Comparison of ENCODE assay signal across 14 mouse cellular contexts in genomic region chr8:126776605-126777469, GRCm38 (mm10).
A peak's percentile ranks its signal among the peaks of the same experiment; 100 is the strongest.
DNase-seq lines count a peak whose midpoint lies in the region; ATAC-seq and TF ChIP-seq lines count a peak whose summit lies in the region.
"Had no signal": no experiment of that assay in that cellular context is flagged by ENCODE, and none has a peak within 500 bp of the region (broad histone marks: within the 10 kb centered on the region; RNA-seq: fewer than 3 reads in every experiment).

No protein-coding gene starts in this region.

- no peaks in the 10 kb centered on the region for H3K27me3 ChIP-seq in kidney, embryonic 14.5 days (ENCODE audit: control insufficient read depth, insufficient read depth, low read length)
- no peaks in the 10 kb centered on the region for H3K27me3 ChIP-seq in kidney, embryonic 15.5 days
- no peaks in the 10 kb centered on the region for H3K27me3 ChIP-seq in G1E (ENCODE audit: insufficient read depth, low read length)
- H3K27me3 ChIP-seq: heart, embryonic 12.5 days; lung, embryonic 15.5 days had no signal

- H3K9me3 ChIP-seq in kidney, embryonic 14.5 days (ENCODE audit: control insufficient read depth, low read length), result no peaks in the 10 kb centered on the region
- H3K9me3 ChIP-seq in kidney, embryonic 15.5 days (replicated peaks), result no peaks in the 10 kb centered on the region
- no peaks in the 10 kb centered on the region for H3K9me3 ChIP-seq in G1E (replicated peaks)
- H3K9me3 ChIP-seq: heart, embryonic 12.5 days; lung, embryonic 15.5 days had no signal

- DNase-seq in G1E (ENCODE audit: low spot score), result peak; percentile 64
- DNase-seq in induced T-regulatory cell, adult 2 months (ENCODE audit: low read depth), result peak; percentile 13
- DNase-seq in embryo, embryonic 11 days, result no peak
- DNase-seq in layer of hippocampus, postnatal 14 days (ENCODE audit: low spot score in 2 of 2), result no peak
- DNase-seq: adrenal gland, adult 8-10 months; cerebellum, adult 9-10 months had no signal

- no peaks in the 10 kb centered on the region for H3K36me3 ChIP-seq in kidney, embryonic 14.5 days (ENCODE audit: control insufficient read depth, insufficient read depth, low read length)
- no peaks in the 10 kb centered on the region for H3K36me3 ChIP-seq in kidney, embryonic 15.5 days
- H3K36me3 ChIP-seq in G1E (replicated peaks), result no peaks in the 10 kb centered on the region
- H3K36me3 ChIP-seq: heart, embryonic 12.5 days; lung, embryonic 15.5 days had no signal

- 86% methylated on average over 11 of the region's 11 CpGs for WGBS in kidney, embryonic 14.5 days
- 85% methylated on average over 11 of the region's 11 CpGs for WGBS in kidney, embryonic 15.5 days

- no peak overlapping the region for H3K9ac ChIP-seq in kidney, embryonic 14.5 days (ENCODE audit: low read depth, low read length)
- H3K9ac ChIP-seq in kidney, embryonic 15.5 days, result no peak overlapping the region
- H3K9ac ChIP-seq: heart, embryonic 12.5 days; lung, embryonic 15.5 days had no signal

- no peak overlapping the region for H3K27ac ChIP-seq in kidney, embryonic 14.5 days (ENCODE audit: low read depth, low read length)
- H3K27ac ChIP-seq in kidney, embryonic 15.5 days, result no peak overlapping the region
- H3K27ac ChIP-seq: lung, embryonic 15.5 days had no signal

- ATAC-seq in kidney, embryonic 14.5 days (ENCODE audit: low FRiP score, low TSS enrichment), result peak; percentile 40; the same call in 1 of the 2 replicates
- no peak for ATAC-seq in kidney, embryonic 15.5 days (replicated peaks; ENCODE audit: low FRiP score)
- ATAC-seq in G1E (ENCODE audit: extremely low read depth, insufficient number of reproducible peaks, low FRiP score, poor library complexity, severe bottlenecking), result peak; percentile 70
- peak; percentile 82 for ATAC-seq in megakaryocyte progenitor cell, adult 5-6 weeks (replicated peaks; ENCODE audit: poor library complexity)
- ATAC-seq in frontal cortex, adult (ENCODE audit: low TSS enrichment), result no peak
- ATAC-seq: hindbrain, embryonic 16.5 days had no signal

- no peak overlapping the region for H3K4me3 ChIP-seq in kidney, embryonic 14.5 days (ENCODE audit: low read length)
- H3K4me3 ChIP-seq in kidney, embryonic 15.5 days (replicated peaks), result no peak overlapping the region
- peak overlapping the region; percentile 52; the same call in 1 of the 2 replicates for H3K4me3 ChIP-seq in G1E (ENCODE audit: low read depth, low read length)
- H3K4me3 ChIP-seq: heart, embryonic 12.5 days; lung, embryonic 15.5 days; myocyte had no signal

- no peak overlapping the region for H3K4me2 ChIP-seq in kidney, embryonic 14.5 days (replicated peaks; ENCODE audit: low read depth, low read length)
- H3K4me2 ChIP-seq in kidney, embryonic 15.5 days, result no peak overlapping the region
- H3K4me2 ChIP-seq: heart, embryonic 12.5 days; lung, embryonic 15.5 days had no signal

- no peaks in the 10 kb centered on the region for H3K4me1 ChIP-seq in kidney, embryonic 14.5 days (ENCODE audit: control insufficient read depth, insufficient read depth, low read length)
- H3K4me1 ChIP-seq in kidney, embryonic 15.5 days, result peaks cover 21% of the 10 kb centered on the region
- H3K4me1 ChIP-seq in G1E (ENCODE audit: insufficient read depth, low read depth, low read length), result peaks cover 57% of the 10 kb centered on the region
- H3K4me1 ChIP-seq: lung, embryonic 15.5 days had no signal

- no peak for TF ChIP-seq CTCF in G1E (IDR thresholded peaks at IDR 0.05; ENCODE audit: low read depth, low read length)

Comparison
In these comparisons a context has a peak if more than half of its experiments do, and no peak if none do; other contexts are left out.
1. ATAC-seq: peak in kidney, embryonic 14.5 days (single experiment), G1E (single experiment) and megakaryocyte progenitor cell, adult 5-6 weeks (single experiment); none in kidney, embryonic 15.5 days (single experiment) and frontal cortex, adult (single experiment).
2. DNase-seq: peak in G1E (single experiment) and induced T-regulatory cell, adult 2 months (single experiment); none in embryo, embryonic 11 days (single experiment) and layer of hippocampus, postnatal 14 days (0 of 2).